Mouse (Mus musculus) ovary, postnatal 10 days (tissue): ENCODE measurements around the gene Tctex1d2.

Experiments
- DNase-seq: peaks from one replicate; pipeline ENCODE4 v3.0.0; 2022; ENCODE audit warnings: low spot score

Tctex1d2 gene

GRCm38 (mm10) chr16:32469404-32470105 is 50.1 kb downstream of the Tctex1d2 start:
- DNase-seq = no peak

GRCm38 (mm10) chr16:32472276-32473015 is 52.9 kb downstream of the Tctex1d2 start:
- no peak for DNase-seq

GRCm38 (mm10) chr16:32477315-32477714 is 57.8 kb downstream of the Tctex1d2 start:
- no peak for DNase-seq
